Mouse (Mus musculus): Measurements from ENCODE around the gene Ncapg2. TPM values are rescaled to one million over a fixed set of nuclear protein-coding genes. Genes with fewer than 3 reads are reported as not detected.

The Ncapg2 gene
- 39.4 and 43.2 TPM in 2 replicates for polyA plus RNA-seq (2015; fragmentation: Nextera tagmentation; extraction: Ambion mirVana)

GRCm38 (mm10) chr12:116405045-116405835 lies at the start of gene Ncapg2:
TSS of gene Ncapg2 (plus strand) at chr12:116405402.
- DNase-seq (ENCODE audit: low spot score) = peak; percentile 100

- DNase-seq (ENCODE audit: low spot score) = no peak
Measured at GRCm38 (mm10) chr12:116362091-116362490, 43.1 kb upstream of the Ncapg2 start.

GRCm38 (mm10) chr12:116366900-116367299 lies 38.3 kb upstream of the Ncapg2 start:
- no peak for DNase-seq (ENCODE audit: low spot score)

DNA sequence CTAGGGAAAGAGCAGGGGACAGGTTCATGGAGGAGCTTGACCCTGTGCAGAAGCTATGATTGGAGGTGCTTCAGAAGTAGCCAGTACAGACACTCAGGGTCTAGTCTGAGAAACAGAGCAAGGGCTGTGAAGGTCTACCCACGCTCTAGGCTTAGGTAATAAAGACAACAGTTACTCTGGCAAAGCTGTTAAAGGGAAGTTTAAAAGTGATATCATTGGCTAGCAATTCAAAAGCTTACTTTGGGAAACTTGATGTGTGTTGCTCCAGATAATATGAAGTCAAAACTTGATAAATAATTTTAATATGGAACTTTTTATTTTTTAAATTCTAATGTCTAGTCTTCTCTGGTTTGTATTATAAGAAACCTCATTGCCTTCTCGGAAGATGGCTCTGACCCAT lies 37.9 kb upstream of the Ncapg2 start:
- no peak for DNase-seq (ENCODE audit: low spot score)

DNA sequence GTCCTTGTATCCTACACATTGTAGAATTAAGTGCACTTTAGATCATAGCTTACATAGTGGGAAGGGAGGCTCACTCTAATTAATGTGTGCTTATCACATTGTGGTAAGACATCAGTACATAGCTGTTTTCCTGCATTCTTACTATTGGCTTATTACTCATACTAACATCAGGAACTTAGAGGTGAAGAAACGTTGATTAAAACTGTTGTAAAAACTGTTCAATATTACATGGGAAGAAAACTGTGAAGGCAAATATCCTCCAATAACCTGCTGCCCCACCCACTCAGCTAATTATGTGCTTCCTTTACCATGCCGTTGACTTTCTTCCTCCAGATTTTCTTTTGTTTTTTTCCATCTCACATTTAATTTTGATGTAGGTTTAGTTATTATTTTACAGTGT lies 36.3 kb upstream of the Ncapg2 start:
- no peak for DNase-seq (ENCODE audit: low spot score)

- DNase-seq (ENCODE audit: low spot score) = no peak
Measured at GRCm38 (mm10) chr12:116383101-116383500, 22.1 kb upstream of the Ncapg2 start.

DNA sequence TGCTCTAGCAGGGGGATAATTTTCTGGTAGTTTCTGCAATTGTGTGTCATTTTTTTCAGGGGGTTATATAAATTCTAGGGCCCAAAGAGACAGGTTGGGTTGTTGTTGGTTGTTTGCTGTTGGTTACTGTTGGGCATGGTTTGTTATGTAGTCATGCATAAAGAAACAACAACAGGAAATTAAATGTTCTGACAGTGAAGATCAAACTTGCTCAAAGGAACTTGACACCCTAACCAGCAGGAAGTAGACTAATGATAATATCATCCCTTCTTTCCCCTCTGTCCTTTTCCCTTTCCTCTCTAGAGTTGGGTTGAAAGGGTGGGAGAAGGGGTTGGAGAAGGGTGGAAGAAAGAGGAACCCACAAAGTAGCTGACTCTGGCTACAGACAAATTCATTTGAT lies 21.2 kb upstream of the Ncapg2 start:
- no peak for DNase-seq (ENCODE audit: low spot score)

DNA sequence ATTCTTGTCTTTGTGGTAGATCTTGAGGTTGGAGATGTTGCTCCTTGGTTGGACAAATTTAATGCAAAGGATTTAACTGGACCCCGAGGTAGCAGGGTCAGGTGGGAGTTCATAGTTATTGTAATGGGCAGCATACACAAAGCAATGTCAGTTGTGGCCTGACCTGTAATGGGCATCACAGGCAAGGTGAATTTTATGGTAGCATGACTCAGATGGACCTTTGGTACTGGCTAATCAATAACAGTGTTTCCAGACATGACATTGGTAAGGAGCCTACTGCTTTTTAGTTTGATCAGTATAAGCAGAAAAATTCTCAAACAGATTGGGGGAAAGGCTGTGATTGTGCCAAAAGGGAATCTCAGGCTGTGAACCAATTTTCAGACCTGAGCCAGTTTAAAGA lies 18.4 kb upstream of the Ncapg2 start:
- DNase-seq (ENCODE audit: low spot score) = no peak

DNA sequence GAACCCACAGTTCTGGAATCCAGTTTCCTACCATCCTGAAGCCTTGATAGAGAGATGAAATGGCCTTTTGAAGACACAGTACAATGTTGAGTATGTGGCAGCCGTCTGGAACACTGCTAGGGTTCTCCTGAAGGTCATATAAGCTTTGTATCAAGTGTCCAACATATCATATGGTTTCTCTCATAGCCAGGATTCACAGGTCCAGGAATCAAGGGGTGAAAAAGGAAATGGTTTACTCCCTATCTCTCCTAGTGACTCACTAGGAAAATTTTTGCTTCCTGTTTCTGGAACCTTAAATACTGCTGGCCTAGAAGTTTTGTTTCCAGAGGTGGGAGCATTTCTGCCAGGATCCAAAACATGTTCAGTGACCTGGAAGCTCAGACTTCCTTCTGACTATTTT lies 15.3 kb upstream of the Ncapg2 start:
- no peak for DNase-seq (ENCODE audit: low spot score)

- no peak for DNase-seq (ENCODE audit: low spot score)
Measured at GRCm38 (mm10) chr12:116394327-116394726, 10.9 kb upstream of the Ncapg2 start.

DNA sequence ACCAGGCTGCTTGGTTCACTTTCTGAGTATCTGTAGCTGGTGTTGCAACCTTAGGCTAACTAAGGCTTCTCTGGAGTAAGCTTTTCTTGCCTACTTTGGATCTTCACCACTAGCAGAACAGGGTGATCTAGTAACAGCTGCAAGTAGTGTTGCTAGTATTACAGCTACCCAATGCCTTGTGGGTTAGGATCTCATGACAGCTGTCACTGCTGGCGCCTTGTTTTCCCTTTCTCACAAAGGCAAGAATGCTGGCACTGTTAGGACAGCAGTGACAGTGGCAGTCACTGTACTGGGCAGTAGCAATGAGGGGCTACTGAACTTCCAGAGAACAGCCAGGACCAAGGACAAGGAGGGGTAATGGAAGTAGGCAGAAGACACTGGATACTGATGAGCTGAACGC lies 9.9 kb upstream of the Ncapg2 start:
- DNase-seq (ENCODE audit: low spot score) = no peak

- no peak for DNase-seq (ENCODE audit: low spot score)
Measured at GRCm38 (mm10) chr12:116396072-116396695, 9.0 kb upstream of the Ncapg2 start.

GRCm38 (mm10) chr12:116404012-116404679 lies 1.1 kb upstream of the Ncapg2 start:
- DNase-seq (ENCODE audit: low spot score) = no peak

GRCm38 (mm10) chr12:116405836-116406155 lies 594 bp downstream of the Ncapg2 start:
- DNase-seq (ENCODE audit: low spot score) = no peak

DNA sequence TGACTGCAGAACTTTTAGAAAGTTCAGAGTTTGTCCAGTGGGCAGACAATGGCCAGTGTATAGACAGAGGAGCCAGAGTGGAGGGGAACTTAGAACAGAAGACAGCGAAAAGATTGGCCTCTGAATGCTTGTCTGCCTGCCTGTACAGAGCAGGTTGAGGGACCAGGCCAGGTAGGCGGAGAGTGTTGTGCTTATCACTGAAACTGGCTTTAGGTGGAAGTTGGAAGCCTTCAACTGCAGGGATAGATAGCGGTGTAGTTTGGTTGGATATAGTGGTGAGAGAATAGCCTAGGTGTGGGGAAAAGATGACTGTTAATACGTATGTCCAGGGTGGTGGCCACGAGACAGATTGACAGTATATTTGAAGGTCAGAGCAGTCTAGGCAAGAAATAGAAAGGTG lies 2.7 kb downstream of the Ncapg2 start:
- no peak for DNase-seq (ENCODE audit: low spot score)

- no peak for DNase-seq (ENCODE audit: low spot score)
Measured at GRCm38 (mm10) chr12:116414941-116415340, 9.7 kb downstream of the Ncapg2 start.

DNA sequence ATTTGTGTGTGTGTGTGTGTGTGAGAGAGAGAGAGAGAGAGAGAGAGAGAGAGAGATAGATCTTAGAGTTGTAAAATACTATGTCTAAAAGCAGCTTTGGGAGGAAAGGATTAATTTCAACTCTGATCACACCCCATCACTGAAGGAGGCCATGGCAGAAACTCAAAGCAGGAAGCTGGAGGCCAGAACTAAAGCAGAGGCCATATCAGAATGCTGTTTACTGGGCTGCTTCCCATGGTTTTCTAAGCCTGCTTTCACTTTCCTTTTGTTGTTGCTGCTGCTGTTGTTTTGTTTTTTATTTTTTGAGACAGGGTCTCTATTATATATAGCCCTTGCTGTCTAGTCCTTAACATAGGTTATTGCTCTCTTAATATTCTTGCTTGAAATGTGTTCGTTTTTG lies 11.3 kb downstream of the Ncapg2 start:
- DNase-seq (ENCODE audit: low spot score) = no peak

DNA sequence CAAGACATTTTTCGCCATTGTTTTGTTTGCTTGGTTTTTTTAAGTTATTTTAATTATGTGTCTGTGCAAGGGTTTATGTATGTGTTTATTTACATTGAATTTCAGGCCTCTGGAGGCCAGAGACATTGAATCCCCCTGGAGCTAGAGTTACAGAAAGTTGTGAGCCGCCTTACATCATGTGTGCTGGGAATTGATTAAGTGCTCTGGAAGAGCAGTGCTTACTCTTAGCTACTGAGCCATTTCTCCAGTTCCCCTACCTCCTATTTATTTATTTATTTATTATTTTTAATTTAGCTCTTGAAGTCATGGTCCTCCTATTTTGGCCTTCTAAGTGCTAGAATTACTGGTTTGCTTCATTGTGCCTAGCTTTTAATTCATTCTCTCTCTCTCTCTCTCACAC lies 16.5 kb downstream of the Ncapg2 start:
- no peak for DNase-seq (ENCODE audit: low spot score)

GRCm38 (mm10) chr12:116425392-116425791 lies 20.2 kb downstream of the Ncapg2 start:
- DNase-seq (ENCODE audit: low spot score) = no peak

DNA sequence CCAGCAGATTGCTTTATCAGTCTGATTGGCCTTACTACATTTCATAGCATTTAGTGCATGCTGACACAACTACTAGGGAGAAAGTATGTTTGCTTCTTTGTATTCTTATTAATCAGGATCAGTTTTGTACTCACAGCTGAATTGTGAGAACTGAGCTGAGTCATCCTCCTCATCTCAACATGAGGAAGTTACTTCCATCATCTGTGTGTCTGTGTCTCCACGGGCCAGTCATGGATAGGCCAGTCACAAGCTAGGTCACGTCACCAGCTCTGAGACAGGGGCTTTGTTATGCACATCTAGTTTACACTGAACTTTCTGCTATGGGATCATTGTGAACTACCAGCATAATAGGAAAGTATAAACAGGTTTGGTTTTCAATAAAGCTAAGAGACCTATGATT lies 28.5 kb downstream of the Ncapg2 start:
- no peak for DNase-seq (ENCODE audit: low spot score)

- no peak for DNase-seq (ENCODE audit: low spot score)
Measured at GRCm38 (mm10) chr12:116435232-116435631, 30.0 kb downstream of the Ncapg2 start.

- no peak for DNase-seq (ENCODE audit: low spot score)
Measured at GRCm38 (mm10) chr12:116436125-116436524, 30.9 kb downstream of the Ncapg2 start.

- no peak for DNase-seq (ENCODE audit: low spot score)
Measured at GRCm38 (mm10) chr12:116438591-116438990, 33.4 kb downstream of the Ncapg2 start.

Measured in thymus, postnatal 0 days (tissue).